Mouse (Mus musculus) kidney, adult 2 months (tissue): ENCODE results near the gene Kcnmb4. TPM values are rescaled to one million over a fixed set of nuclear protein-coding genes. Genes with fewer than 3 reads are reported as not detected.

Experiments used
- DNase-seq: peaks from one replicate; pipeline ENCODE4 v3.0.0; 2021
- H3K27ac ChIP-seq: fragments of 200-500 bp; 2 replicates; pipeline ENCODE4 v1.5.1; 2012; ENCODE audit warnings: low read depth, low read length, control low read depth, inconsistent platforms; ENCODE audit not compliant: insufficient read depth
- H3K27me3 ChIP-seq: fragments of 200-500 bp; replicated peaks from 2 replicates; pipeline ENCODE4 v1.6.1; 2012; ENCODE audit warnings: mild to moderate bottlenecking, moderate library complexity, low read length, inconsistent platforms; ENCODE audit not compliant: control insufficient read depth, insufficient read depth
- H3K36me3 ChIP-seq: fragments of 200-500 bp; 2 replicates; pipeline ENCODE4 v1.6.1; 2012; ENCODE audit warnings: mild to moderate bottlenecking, moderate library complexity, low read length, inconsistent platforms; ENCODE audit not compliant: control insufficient read depth, insufficient read depth
- H3K4me1 ChIP-seq: fragments of 200-500 bp; 2 replicates; pipeline ENCODE4 v1.6.1; 2011; ENCODE audit warnings: low read length; ENCODE audit not compliant: control insufficient read depth, insufficient read depth
- H3K4me3 ChIP-seq: fragments of 200-500 bp; 2 replicates; pipeline ENCODE4 v1.5.1; 2011; ENCODE audit warnings: mild to moderate bottlenecking, low read depth, low read length, control low read depth; ENCODE audit not compliant: insufficient read depth
- CTCF ChIP-seq: fragments of 200-500 bp; conservative IDR thresholded peaks from 2 replicates; pipeline ENCODE4 v1.5.1; 2011; ENCODE audit warnings: low read depth, mild to moderate bottlenecking, control low read depth, low read length, moderate library complexity, mixed read lengths; ENCODE audit not compliant: insufficient read depth, insufficient read length
- POLR2A ChIP-seq: fragments of 200-500 bp; IDR thresholded peaks from one replicate; pipeline ENCODE4 v1.6.1; 2011; ENCODE audit warnings: low read depth, low read length, control low read depth
- WGBS: fragments of 180-500 bp; shearing (Covaris S2); methylation state at CpG from one replicate; pipeline ENCODE4 v1.1.7; 2018; 5-methylcytosine and 5-hydroxymethylcytosine counted together
- polyA plus RNA-seq: library from polyadenylated mRNA; depleted of rRNA; stranded (reverse); fragments of >200 nt; gene quantifications from 2 replicates; pipeline ENCODE4 v1.2.3, GENCODE M21; 2012; rRNA removed

Kcnmb4 gene
- 1.2 and 1.5 TPM in 2 replicates for polyA plus RNA-seq

DNA sequence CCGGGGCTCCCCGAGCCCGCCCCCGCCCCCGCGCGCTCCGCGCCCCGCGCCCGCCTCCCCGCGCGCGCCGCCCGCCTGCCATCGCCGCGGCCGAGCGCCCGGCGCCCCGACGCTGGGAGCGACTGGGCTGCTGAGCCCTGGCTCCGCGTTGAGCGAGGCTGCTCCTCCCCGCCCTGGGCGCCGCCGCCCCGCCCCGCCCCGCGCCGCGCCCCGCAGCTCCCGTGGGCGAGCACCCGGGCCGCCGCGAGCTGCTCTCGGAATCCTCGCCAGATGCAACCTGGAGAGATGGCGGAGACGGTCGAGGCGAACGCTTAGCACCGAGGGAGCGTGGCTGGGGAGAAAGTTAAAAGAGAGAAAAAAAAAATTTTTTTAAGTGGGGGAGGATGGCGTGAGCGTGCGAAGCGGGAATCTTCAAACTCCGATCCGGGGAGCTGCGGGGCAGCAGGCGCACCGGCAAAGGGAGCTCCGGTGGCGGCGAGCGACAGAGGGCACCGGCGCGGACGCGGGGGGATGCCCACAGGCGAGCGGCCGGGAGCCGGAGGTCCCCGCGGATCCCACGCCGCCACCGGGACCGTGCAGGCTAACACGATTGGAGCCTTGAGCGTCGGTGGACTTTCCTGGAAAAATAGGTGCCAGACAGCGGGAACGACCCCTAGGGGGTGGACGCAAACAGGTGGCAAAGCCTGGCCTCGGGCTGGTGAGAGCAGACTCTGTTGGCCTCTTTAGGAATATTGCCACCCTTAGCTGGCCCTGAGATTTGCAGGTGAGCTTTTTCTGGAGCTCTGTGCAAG lies at the start of gene Kcnmb4:
Gene Kcnmb4, minus strand, starts transcription at position 120 of the 791 bp plus-strand sequence.
- peak; percentile 9 for DNase-seq
- TF ChIP-seq CTCF (0 out of 2 replicates have a peak, but pooled peaks have one; percentile 1), POLR2A (no peak)
- Histone ChIP-seq H3K27me3 (peaks cover 9% of the 10 kb centered on the region), H3K36me3 (no peaks in the 10 kb centered on the region), H3K27ac (no peak within 1 kb of the TSS), H3K4me1 (no peaks in the 10 kb centered on the region), H3K4me3 (peak within 1 kb of the TSS; percentile 31)
- 3% methylated on average over 91 of the region's 92 CpGs for WGBS

DNA sequence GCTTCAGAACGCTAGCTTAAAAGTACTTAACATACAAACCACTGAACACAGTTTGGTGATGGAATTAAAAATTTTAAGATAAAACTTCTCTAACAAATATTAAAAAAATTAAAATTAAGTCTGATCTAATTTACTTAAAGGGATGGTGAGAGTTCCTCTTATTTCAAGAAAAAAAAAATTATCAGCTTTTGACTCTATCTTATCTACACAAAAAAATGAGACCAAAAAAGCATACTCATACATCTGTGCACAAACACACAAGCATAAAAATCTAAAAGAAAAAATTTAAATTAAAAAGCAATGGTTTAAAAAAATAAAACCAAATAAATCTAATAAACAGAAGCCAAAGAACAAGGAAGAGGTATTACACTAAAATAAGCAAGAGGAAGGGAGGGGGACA lies 45.9 kb upstream of the Kcnmb4 start:
- H3K27ac ChIP-seq, result no peak overlapping the region
- WGBS, result 82% methylated on average over 1 of the region's 1 CpGs
- no peaks in the 10 kb centered on the region for H3K27me3 ChIP-seq

DNA sequence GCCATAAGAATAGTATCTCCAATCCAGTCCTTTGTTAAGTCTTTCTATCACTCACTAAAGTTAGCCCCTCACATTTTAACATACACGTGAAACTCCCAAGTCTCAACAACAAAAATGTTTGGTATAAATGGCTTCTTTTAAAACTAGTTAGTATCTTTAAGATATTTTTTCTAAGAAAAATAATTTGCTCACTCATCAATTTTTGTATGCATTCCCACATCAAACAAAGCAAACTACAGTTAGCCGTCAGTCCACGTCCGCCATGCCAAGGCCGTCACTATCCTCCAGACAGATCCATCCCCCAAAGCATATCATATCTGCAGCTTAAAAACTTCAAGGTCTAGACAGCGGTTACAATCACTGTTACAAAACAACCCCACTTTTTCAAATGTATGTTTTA lies 41.9 kb upstream of the Kcnmb4 start:
- no peaks in the 10 kb centered on the region; the same call in 1 of the 2 replicates for H3K36me3 ChIP-seq

More for the DNA sequence above, 45.9 kb upstream of the Kcnmb4 start:
- TF ChIP-seq POLR2A, result no peak
- no peak for TF ChIP-seq CTCF
- no peaks in the 10 kb centered on the region for H3K4me1 ChIP-seq
- H3K36me3 ChIP-seq, result no peaks in the 10 kb centered on the region
- no peak for DNase-seq
- no peak overlapping the region for H3K4me3 ChIP-seq

DNA sequence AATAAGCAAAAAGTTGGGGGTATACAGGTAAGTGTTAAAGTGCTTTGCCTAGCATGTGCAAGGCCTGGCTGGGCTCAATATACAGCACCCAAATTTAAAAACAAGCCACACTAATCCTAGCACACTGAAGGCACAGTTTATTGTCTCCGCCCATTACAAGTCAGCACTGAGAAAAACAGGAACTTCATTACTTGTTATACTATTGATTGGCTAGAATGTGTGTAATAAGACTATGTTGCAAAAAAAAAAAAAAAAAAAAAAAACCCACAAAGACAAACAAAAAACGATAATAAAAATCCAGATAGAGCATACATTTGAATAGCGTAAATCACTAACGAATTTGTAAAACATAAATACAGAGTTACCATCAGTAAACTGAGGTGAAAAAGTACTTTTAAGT lies 41.5 kb upstream of the Kcnmb4 start:
- no peak for DNase-seq
- no peaks in the 10 kb centered on the region for H3K27me3 ChIP-seq
- no peak overlapping the region for H3K27ac ChIP-seq
- 93% methylated on average over 4 of the region's 4 CpGs for WGBS
- TF ChIP-seq CTCF, result no peak
- TF ChIP-seq POLR2A, result no peak
- H3K4me3 ChIP-seq, result no peak overlapping the region
- no peaks in the 10 kb centered on the region; the same call in 1 of the 2 replicates for H3K36me3 ChIP-seq
- no peaks in the 10 kb centered on the region for H3K4me1 ChIP-seq

More for the DNA sequence above, 41.9 kb upstream of the Kcnmb4 start:
- DNase-seq, result no peak
- Histone ChIP-seq H3K4me1 (no peaks in the 10 kb centered on the region), H3K27me3 (no peaks in the 10 kb centered on the region), H3K27ac (no peak overlapping the region), H3K4me3 (no peak overlapping the region)
- no peak for TF ChIP-seq POLR2A
- no peak for TF ChIP-seq CTCF
- WGBS, result 95% methylated on average over 6 of the region's 6 CpGs

DNA sequence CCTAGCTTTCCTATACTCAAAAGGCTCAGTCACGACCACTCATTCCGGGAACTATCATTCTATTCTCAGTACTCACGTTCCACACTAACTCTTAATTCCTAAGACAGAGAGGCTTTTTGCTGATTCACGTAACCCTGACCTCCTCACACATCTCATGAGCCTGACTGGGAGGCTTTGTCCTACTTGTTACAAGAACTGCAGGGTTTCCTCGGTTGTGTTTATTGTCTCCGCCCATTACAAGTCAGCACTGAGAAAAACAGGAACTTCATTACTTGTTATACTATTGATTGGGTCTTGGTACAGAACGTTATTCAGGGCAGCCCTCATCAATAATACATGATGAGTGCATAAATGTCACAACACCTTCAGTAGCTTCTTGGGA lies 39.6 kb upstream of the Kcnmb4 start:
- no peaks in the 10 kb centered on the region for H3K27me3 ChIP-seq
- WGBS, result 74% methylated on average over 7 of the region's 7 CpGs
- H3K4me1 ChIP-seq, result no peaks in the 10 kb centered on the region; the same call in 1 of the 2 replicates
- DNase-seq, result no peak
- H3K4me3 ChIP-seq, result no peak overlapping the region
- H3K27ac ChIP-seq, result no peak overlapping the region
- no peaks in the 10 kb centered on the region; the same call in 1 of the 2 replicates for H3K36me3 ChIP-seq
- TF ChIP-seq POLR2A, result no peak
- no peak for TF ChIP-seq CTCF

DNA sequence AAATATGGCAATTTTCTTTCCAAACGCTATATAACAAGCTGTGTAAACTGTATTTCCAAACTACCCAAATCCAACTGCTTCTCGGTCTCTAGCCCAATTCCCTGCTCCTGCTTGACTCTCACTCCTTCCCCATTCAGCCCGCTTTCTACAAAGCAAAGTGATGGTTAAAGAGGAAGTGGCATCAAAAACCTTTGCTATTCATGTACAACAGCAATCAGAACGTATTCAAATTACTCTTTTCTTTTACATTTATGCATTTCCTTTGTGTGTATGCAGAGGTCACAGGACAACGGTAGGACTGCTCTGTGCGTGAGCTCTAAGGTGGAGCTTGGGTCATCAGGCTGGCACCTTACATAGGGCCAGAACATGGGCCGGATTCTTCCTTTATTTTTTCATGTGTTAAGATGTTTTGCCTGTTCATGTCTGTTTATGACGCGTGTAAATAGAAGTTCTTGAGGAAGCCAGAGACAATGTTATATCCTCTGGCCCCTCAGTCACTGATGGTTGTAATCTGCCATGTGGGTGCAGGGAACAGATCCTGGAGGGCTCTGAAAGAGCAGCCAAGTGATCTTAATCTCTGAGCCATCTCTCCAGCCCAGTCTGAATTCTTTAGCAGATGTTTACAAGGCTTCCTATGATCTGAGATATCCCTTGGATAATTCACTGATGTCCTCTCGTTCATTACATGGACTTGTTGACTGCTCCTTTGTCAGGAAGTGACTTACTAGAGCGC lies 39.0 kb upstream of the Kcnmb4 start:
- no peak for TF ChIP-seq POLR2A
- no peak for TF ChIP-seq CTCF
- WGBS, result 88% methylated on average over 11 of the region's 11 CpGs
- no peaks in the 10 kb centered on the region for H3K27me3 ChIP-seq
- no peaks in the 10 kb centered on the region; the same call in 1 of the 2 replicates for H3K36me3 ChIP-seq
- no peaks in the 10 kb centered on the region; the same call in 1 of the 2 replicates for H3K4me1 ChIP-seq
- no peak overlapping the region for H3K4me3 ChIP-seq
- H3K27ac ChIP-seq, result no peak overlapping the region
- DNase-seq, result no peak

DNA sequence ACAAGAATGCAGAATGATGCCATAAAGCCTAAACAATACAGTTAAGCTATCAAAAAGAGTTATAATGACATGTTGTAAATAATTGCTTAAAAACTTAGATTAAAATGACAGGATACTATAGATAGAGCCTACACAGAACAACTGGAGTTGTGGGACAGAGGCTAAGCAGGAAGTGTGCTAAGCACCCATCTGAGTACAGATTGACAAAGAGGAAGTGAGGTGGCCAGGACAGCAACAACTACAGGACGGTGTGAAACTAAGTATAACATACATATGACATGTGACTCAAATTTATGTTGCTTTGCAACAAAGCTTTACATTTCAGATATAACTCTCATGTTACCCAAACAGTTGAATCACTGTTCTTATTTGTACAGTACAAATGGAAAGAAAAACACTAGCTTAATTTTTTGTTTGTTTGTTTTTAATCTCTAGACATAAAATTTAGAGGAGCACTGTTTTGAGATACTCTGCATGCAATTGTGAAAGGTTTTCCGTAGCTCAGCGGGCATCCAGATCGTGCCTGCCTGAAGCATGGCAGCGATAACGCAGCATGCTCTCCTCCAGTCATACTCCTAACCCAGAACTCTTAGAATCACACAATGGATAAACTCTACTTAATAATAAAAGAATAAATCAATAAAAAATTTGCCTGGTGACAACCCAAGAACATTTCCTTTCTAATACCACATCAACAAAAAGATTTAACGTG lies 31.8 kb upstream of the Kcnmb4 start:
- Histone ChIP-seq H3K4me1 (no peaks in the 10 kb centered on the region; the same call in 1 of the 2 replicates), H3K36me3 (no peaks in the 10 kb centered on the region), H3K4me3 (no peak overlapping the region), H3K27ac (no peak overlapping the region), H3K27me3 (no peaks in the 10 kb centered on the region)
- 81% methylated on average over 7 of the region's 7 CpGs for WGBS
- TF ChIP-seq CTCF, result no peak
- no peak for TF ChIP-seq POLR2A
- no peak for DNase-seq
